Mouse (Mus musculus) layer of hippocampus, adult 11-12 months (tissue): ENCODE measurements around the gene Tbcd.
A peak's percentile ranks its signal among the peaks of the same experiment; 100 is the strongest.

Experiments used
- DNase-seq: peaks from one replicate; pipeline ENCODE4 v3.0.0; 2022; ENCODE audit warnings: low spot score

Tbcd gene

DNA sequence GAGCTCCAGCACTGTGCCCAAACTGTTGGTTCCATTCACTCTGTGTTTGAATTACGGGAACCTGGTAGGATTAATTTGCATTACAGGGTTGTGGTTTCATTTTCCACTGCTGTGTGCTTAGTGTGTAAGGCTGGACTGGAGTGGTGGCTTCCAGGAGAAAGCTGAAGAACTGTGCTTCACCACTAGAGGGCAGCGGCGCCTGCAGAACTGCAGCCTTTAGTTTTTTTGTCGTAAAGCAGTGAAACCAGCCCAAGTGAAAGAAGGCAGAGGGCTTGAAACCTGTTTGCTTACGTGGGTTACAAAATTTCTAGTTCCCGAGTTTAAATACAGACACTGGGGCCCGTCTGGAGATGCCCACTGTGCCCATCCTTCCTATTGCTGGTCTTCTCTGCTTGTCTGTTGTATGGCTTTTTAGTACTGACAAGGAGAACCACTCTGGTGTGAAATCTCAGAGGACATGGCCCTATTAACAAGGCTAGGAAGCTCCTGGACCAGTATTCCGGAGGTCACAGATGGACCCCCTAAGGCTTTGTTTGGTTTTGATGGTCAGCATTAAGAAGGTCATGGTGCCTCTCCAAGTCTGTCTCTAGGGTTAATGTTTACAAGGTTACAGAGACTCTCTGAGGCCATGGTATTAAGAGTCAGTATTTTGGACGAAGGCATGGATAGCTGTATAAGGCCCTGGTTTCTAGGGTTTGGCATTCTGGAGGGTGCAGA lies 24.1 kb downstream of the Tbcd start:
- DNase-seq = peak; percentile 75

DNA sequence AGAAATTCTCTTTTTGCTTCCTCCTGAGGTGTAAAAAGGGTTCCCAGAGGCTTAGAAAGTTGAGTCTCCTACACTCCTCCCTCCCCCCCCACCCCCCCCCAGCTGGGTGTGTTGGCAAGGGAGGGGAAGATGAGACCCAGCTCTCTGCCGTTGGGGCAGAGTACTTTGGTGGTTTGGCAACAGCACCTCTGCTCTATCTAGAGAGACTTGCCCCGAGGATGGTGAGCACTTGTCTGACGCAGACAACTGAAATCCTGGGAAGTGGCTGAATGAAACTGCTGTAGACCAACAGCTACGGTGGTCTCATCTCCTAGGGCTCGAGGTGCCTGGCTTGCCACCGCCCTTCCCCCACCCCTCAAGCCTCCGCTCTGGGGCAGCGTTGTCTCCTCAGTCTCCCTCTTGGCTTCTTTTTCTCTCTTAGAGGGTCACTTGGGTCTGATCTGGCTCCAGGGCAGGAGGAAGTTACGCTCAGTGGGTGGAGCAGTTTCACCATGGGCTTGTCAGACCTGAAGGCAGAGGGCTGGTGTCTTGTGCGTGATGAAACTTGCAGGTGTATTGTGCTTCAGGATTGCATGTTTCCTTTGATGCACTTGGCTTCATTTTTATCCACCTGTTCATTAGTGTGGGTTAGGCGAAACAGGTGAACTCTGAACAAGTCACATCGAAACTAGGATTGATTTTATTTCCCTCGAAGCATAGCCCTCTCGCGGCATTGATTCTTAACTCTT lies 27.9 kb downstream of the Tbcd start:
- DNase-seq = no peak

DNA sequence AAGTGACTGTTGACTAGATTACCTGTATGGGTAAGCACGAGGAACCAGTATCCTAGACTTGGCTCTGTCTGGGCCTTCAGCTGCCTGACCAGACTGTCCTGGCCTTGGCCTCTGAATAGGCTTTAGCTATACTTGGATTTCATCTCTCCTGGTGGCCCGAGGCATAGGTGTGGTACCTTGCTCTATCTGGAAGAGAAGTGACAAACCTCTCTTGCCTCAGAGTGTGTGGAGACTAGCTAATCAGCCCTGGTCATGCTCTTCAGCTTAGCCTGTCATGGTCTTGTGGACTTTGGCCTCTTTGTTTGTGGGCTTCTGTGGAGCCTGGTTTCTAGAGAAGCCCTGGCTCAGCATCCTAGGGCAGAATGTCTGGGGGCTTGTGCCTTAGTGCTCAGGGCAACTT lies 29.4 kb downstream of the Tbcd start:
- DNase-seq = no peak

DNA sequence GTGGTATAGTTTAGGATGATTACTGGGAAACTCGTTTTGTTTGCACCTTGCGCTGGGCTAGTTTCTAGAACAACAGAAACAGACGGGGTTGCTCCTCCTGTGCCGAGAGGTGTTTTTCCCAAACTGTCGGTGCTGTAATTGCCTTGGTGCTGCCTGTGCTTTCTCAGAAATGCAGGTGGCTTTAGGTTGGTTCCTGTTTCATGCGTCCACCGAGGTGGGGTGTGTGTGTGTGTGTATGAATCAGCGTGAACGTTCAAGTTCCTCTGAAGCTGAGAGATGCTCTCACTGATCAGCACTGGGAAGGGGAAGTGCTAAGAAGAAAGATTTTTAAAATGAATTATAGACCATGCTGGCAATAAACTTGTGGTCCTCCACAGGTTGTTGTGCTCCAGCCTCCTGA lies 34.1 kb downstream of the Tbcd start:
- no peak for DNase-seq

DNA sequence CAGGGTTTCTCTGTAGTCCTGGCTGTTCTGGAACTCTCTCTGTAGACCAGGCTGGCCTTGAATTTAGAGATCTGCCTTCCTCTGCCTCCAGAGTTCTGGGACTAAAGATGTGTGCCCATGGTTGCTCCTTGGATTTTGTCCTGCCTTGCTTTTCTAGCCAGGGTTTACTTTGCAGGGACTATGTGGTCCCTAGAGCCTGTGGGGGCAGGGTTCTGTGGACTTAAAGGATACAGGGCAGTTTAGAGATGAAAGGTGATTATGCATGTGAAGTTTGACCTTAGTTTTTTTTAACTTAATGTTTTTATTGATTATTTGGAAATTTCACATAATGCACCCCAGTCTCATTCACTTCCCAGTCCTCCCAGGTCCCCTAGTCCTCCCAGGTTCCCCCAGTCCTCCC lies 38.9 kb downstream of the Tbcd start:
- no peak for DNase-seq

DNA sequence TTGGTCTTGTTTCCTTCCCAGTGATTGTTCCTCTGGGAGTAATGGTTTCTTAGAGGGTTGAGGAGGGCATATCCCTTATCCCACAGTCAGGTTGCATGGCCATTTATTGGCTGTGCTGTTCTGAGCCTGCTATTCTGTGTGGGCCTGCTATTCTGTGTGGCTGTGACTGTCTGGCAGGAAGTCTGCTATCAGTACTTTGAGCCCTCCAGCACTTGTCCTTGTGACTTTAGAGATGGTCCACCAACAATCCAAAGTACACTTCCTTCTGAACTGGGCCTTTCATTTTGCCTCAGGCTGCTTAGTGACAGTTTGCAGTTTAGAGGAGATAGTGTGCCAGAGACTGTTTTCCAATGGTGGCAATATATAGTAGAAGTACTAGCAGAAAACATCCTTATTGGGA lies 48.8 kb downstream of the Tbcd start:
- no peak for DNase-seq

DNA sequence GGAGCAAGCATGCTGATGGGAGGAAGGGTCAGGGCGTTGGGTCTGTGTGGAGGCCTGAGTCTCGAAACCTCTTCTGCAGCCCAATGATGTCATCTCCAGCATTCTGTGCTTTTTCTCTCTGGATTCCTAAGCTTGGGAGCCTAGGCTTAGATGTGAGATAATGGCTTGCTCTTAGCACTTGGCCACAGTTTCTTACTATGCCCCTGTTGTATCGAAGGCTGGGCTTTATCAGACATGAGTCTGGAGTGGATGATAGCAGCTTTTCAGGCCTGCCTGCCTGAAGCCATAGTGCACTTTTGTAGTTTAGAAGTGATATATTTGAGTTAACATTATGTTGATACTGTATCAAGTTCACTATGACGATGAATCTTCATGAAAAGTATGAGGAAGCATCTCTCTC lies 49.8 kb downstream of the Tbcd start:
- no peak for DNase-seq

DNA sequence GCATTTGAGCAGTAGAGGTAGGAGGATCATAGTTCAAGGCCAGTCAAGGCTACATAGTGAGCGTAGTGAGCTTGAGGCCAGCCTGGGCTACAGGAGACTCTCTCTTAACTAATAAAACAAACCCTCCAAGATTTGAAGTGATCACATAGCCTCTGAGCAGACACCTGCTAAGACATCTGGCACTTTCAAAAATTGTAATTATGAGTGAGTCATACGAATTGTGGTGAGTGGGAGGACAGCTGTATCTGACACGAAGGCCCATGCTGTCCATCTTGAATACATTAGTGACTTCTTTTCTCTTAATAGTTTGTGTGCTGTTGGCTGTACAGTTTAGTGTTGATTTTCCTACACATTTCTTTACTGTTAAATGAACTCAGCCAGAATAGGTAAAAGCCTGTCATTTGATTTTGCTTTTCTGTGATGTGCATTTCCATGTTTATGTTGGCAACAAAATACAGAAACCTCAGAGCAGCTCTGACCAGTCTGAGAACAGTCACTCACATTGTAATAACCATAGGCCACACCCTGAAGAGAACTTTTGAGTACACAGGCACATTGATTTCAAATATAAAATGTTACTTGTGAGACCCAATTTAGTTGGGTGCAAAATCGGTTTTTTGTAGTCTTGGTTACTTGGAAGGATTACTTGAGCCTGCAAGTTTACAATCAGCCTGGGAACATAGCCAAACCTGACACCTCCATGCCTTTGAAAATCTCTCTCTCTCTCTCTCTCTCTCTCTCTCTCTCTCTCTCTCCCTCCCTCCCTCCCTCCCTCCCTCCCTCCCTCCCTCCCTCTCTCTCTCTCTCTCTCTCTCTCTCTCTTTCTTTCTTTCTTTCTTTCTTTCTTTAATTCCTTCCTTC lies 50.5 kb downstream of the Tbcd start:
- DNase-seq = no peak

DNA sequence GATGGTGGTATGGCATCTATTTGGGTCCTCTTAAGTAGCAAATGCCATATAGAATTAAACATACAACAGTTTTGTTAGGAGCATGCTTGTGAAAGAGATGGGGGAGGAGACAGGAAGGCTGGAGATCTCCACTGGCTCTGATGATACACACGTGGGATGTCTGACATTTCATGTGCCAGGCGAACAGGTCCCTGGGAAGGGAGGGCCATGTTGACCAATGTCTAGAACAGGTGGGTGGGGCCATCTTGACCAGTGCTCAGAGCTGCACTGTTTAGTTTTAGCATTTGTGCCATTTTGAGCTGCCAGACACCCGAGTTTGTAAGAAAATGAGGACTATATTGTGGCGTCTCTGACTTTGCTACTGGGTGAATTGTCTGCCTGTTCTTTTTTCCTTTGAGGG lies 56.7 kb downstream of the Tbcd start:
- DNase-seq = no peak

DNA sequence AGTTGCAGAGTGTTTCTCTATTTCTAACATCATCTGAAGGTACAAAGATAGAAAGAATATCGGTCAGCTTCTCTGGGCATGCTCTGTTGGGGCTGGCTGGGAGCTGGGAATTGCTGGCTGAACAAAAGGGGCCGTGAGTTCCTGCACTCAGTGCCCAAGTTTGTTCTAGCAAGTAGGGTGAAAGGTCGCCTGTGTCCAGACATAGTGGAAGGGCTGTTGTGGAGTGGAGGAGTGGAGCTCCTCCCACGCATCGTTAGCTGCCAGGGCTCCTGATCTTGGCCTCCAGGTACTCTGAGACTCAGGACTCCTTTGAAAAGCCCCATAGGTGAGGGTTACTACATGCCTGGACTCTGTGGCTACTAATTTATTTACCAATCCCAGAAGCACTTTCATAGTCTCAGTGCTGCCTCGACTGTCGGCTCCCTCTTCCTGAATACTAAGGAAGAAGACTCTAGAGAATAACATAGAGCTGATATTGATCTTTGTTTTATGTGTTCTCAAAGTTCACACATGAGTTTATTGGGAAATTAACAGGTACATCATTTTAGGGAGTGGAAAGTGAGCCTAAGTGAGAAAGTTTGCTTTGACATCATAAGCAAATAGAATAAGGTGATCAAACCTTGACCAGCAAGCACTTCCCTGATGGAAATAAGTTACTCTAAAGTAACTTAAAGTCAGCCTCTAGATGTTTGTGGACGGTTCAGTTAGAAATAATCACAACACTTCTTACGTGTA lies 58.9 kb downstream of the Tbcd start:
- DNase-seq = no peak

DNA sequence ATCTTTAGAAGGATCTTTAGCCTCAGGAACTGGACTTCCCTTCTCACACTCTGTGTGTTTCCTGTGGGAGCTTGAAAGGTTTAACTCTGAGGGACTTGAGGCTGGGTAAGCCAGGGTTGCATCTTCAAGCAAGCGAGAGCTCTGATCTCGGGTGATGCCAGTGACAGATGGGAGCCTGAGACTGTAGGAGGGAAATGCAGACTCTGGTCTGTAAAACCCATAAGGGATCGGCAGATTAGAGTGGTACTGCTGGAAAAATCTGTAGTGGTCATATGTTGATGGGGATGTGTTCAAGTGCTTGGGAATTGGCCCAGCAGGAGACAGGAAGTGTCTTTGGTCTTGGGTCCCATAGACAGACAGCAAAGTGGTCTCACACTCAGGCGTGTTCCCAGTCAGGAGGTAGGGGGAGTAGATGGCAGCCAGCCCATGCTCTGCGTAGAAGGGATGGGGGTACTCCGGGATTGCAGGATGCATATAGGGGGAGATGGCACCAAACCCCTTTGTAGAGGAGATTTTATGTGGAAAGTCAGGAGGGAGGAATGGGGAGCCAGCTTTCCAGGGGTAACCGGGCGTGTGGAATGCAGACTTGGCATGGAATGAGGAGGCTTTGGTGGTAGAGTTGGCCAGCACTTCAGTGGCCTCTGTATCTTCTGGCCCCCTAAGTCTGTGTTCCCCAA lies 61.3 kb downstream of the Tbcd start:
- peak; percentile 48 for DNase-seq

DNA sequence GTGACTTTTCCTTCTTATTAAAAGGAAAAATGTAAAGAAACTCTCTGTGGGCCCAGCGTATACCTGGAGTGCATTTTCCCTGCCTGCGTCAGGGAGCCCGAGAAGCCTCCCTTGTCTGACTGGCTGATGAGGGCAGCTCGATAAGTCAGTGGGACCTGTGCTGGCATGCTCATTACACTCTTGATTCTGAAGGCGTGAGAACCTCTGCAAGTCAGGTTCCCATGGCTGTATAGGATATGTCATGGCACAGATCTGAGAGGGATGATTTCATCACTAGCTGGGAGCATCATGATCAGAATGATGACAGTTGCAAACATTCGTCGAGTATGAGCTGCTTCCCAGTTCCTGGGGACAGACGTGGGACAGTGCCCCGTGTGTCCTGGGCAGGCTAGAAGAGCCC lies 64.2 kb downstream of the Tbcd start:
- no peak for DNase-seq

DNA sequence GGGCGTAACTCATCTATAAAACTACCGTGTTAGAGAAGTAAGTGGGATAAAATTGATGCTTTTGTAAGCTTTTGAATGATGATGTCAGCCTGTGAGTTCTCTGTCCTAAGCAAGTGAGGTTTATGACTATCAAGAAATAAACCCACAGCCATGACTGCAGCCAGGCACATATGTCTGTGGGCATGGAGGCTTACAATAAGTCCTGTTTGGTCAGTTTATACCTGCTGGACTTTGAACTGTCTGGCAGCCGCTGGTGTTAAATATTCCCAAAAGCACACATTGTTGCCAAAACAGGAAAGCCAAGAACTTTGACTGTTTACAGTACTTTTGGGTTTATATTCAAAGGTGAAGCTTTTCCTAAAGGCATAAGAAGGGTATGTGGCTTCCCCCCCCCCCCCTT lies 65.2 kb downstream of the Tbcd start:
- no peak for DNase-seq

DNA sequence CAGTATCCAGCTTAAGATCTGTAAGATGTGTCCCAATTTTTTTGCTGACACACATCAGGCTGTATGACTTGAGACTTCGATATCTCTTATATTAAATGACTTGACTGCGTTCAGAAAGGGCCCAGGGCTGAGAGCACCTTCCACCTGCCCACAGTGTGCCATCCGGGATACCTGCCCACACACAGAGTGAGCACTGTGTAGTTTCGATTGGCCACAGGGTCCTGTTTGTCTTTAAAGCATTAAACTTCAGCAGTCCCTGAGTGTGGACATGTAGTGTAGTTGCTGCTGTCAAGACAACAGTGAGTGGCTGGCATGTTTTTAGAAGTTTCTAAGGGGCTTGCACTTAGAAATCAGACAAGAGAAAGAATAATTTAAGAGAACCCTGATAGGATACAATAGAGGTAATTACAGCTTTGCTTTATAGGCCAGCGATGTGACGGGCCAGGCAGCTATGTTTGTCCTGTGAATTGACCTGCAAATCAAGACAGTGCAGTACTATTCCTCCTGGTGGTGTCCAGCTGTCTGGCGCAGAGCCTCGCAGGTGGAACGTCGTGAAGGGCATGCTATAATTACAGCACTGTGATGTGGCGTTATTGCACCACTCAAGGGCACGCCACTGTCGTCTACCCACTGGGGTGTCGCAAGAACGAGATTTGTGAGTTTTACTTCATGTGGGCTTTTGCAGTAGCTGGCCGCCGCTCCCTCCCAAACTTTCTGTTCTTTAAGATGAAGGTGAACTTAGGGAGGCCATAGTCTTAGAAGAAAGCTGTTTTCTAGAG lies 66.1 kb downstream of the Tbcd start:
- no peak for DNase-seq

DNA sequence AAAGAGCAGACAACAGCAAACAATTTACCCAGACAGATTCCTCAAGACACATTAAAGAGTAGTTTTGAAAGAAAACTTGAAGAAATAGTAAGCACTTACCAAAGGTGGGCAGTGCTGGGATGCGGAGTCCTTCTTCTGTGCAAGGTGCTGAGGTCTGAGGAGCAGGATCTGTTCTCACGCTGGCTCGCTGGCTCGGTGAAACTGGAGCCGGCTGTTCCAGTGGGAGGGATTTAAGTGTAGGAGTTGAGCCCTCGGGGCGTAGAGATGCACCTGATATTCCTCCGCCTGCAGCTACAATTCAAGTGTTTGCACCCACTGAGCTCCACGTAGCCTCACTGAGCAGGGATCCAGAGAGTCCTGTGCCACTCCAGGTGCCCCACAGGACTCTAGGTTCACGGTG lies 67.4 kb downstream of the Tbcd start, which contains the start of gene Zfp750:
Zfp750 (minus strand) TSS at position 203 of the 400 bp plus-strand sequence.
- no peak for DNase-seq

DNA sequence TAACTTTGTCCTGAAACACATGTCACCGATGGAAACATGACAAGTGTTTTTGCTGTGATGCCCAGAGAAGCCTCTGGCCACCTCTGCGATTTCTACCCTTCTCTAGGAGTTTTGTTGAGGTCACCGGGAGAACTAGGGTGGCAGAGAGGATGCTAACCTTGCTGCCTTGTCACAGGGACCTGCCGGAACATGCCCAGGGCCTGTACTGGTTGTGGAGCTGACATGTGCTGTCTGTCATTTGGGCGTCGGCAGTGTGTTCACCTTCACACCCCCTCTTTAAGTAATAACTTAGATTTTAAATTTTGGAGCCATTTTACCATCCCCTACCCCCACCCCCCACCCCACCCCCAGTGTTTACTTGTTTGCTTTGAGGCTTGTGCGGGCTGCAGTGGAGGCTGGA lies 68.0 kb downstream of the Tbcd start:
- no peak for DNase-seq

DNA sequence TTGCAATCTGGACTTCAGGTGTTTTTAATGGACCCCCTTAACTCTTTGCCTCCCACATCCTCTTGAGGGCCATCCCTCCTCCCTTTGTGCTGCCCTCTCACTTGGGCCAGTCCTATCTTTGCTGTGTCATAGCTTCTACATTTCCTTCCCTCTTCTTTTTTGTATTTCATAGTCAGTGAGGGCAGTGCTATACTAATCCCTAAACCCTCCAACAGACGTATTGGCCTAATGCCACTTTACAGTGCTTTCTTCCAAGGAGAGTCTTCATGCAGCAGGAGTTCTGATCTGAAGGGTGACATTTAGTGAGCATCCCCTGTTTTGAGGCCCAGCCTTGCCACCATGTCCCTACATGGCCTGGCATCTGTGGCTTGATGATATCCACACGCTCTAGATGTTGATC lies 69.0 kb downstream of the Tbcd start:
- DNase-seq = no peak

DNA sequence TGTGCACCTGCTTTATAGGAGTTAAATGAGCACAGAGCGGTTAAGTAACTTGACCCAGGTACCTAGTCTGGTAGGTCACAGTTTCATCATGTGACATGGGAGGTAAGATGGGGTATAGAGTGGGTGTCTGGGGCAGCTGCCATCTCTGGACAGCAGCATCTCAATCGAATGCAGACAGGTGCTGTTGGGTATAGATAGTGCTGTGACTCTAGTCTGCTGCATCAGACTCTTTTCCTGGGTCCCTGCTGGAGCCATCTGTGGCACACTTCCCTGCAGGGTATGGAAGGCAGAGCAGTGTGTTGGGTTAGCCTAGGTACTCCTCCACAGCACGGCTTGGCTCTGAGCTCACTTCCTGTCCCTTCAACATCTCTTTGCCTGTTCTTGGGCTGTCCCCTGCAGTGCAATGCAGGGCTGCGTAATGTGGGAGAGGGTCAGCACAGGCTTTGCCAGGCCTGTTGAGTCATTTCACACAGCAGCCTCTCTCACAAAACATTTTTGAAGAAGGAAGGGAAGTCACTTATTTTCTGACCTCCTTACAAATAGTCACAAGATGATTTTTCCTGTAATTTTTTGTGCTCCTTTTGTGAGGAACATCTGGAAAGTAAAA lies 70.5 kb downstream of the Tbcd start:
- DNase-seq = no peak

DNA sequence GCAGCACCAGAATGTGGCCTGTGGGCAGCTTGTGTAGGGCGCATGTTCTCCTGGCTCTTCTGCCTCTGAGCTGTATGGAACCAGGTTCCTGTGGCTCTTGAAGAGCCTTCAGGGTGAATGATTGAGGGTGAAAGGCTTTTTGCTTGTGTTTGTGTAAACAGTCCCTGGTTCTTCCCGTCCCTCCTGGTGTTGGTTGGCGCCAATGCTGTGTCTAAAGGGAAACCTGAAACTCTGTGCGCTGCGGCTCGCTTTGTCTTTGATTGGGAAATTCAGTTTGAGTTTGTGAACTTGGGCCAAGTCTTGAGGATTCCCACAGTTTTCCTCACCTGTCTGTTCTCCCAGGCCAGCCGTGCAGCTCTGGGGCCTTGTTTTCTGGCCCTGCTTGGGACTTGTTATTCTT lies 72.4 kb downstream of the Tbcd start:
- no peak for DNase-seq

DNA sequence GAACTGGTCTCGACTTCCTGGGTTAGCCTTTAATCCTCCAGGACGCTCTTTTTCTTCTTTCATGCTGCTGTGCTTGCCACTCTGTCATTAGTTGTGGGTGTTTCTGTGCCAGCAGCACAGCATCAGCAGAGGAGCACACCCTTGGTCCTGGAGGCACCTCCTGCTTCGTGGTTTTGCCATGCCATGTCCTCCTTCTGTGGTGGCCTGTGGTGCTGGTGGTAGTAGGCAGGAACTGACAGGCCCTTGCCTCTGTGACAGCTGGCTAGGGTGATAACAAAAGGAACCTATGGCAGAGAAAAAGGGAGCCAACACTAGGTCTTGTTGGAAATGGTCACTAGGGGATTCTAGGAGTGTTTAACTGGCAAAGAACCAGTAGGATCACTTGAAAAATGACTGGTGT lies 78.0 kb downstream of the Tbcd start:
- DNase-seq = no peak
